In the genomic region with DNA sequence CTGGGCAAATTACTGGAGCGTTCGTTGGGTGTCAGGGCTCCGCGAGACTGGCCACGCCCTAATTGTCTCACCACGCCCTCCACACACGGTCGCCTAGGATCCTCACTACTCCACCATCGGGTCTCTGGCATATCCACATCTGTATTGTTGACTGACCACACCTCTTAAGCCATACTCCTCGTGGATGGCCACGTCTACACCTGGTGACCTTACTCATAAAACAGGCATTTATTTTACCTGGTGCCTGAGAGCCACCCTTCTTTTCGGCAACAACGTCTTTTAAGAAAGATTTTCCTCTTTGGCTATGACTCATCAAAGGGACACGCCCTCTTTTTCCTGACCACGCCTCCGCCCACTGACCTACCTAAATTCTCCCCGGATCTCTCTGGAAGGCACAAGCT, we compare ENCODE assay signal across 9 mouse cellular contexts. TPM values are rescaled to one million over a fixed set of nuclear protein-coding genes. Genes with fewer than 3 reads are reported as not detected.
A peak's percentile ranks its signal among the peaks of the same experiment; 100 is the strongest.
DNase-seq lines count a peak whose midpoint lies in the region; ATAC-seq lines count a peak whose summit lies in the region.
"Had no signal": no experiment of that assay in that cellular context is flagged by ENCODE, and none has a peak within 500 bp of the region (broad histone marks: within the 10 kb centered on the region; RNA-seq: fewer than 3 reads in every experiment).

Gene Dkkl1 (minus strand): TSS at position 297 of the 401 bp plus-strand sequence.

- H3K27ac ChIP-seq in embryonic facial prominence, embryonic 13.5 days = no peak within 1 kb of the TSS
- no peak within 1 kb of the TSS for H3K27ac ChIP-seq in neural tube, embryonic 14.5 days (ENCODE audit: low read depth, low read length)
- H3K27ac ChIP-seq: midbrain, embryonic 12.5 days had no signal

- peak within 1 kb of the TSS; percentile 20 for H3K4me3 ChIP-seq in embryonic facial prominence, embryonic 13.5 days
- no peak within 1 kb of the TSS; the same call in 1 of the 2 replicates for H3K4me3 ChIP-seq in neural tube, embryonic 14.5 days (ENCODE audit: low read depth, low read length)
- H3K4me3 ChIP-seq: midbrain, embryonic 12.5 days had no signal

- peak within 1 kb of the TSS; percentile 44 for H3K4me2 ChIP-seq in embryonic facial prominence, embryonic 13.5 days
- peak within 1 kb of the TSS; percentile 31; the same call in 1 of the 2 replicates for H3K4me2 ChIP-seq in neural tube, embryonic 14.5 days (ENCODE audit: low read depth, low read length)
- H3K4me2 ChIP-seq: midbrain, embryonic 12.5 days had no signal

- peak within 1 kb of the TSS; percentile 51; the same call in 1 of the 2 replicates for H3K9ac ChIP-seq in embryonic facial prominence, embryonic 13.5 days
- no peak within 1 kb of the TSS for H3K9ac ChIP-seq in neural tube, embryonic 14.5 days (replicated peaks; ENCODE audit: low read depth, low read length)
- H3K9ac ChIP-seq: midbrain, embryonic 12.5 days had no signal

- peak; percentile 11 for DNase-seq in thymus, postnatal 0 days (ENCODE audit: low spot score)
- no peak for DNase-seq in thymus, postnatal 36 days
- DNase-seq in left cerebral cortex, postnatal 14 days (ENCODE audit: low spot score in 2 of 2) = no peak
- no peak for DNase-seq in thymus, postnatal 4 days
- DNase-seq in kidney, postnatal 25 days = no peak
- DNase-seq in right cerebral cortex, postnatal 4 days = no peak

- no peaks in the 10 kb centered on the region for H3K36me3 ChIP-seq in embryonic facial prominence, embryonic 13.5 days
- no peaks in the 10 kb centered on the region for H3K36me3 ChIP-seq in neural tube, embryonic 14.5 days (ENCODE audit: control insufficient read depth, insufficient read depth, low read length)
- H3K36me3 ChIP-seq: midbrain, embryonic 12.5 days had no signal

- intact Hi-C loops in left cerebral cortex, postnatal 14 days (cut with DNase I) = no loop called here

- peaks cover 35% of the 10 kb centered on the region for H3K27me3 ChIP-seq in embryonic facial prominence, embryonic 13.5 days
- H3K27me3 ChIP-seq in neural tube, embryonic 14.5 days (ENCODE audit: control insufficient read depth, insufficient read depth, low read length) = peaks cover 10% of the 10 kb centered on the region

- no peak for ATAC-seq in embryonic facial prominence, embryonic 13.5 days (ENCODE audit: insufficient number of reproducible peaks, insufficient read depth, low FRiP score, low TSS enrichment, low read depth)
- ATAC-seq in neural tube, embryonic 14.5 days (ENCODE audit: low read depth) = no peak

- H3K9me3 ChIP-seq in embryonic facial prominence, embryonic 13.5 days = peaks cover 4% of the 10 kb centered on the region; the same call in 1 of the 2 replicates
- H3K9me3 ChIP-seq in neural tube, embryonic 14.5 days (ENCODE audit: control insufficient read depth, low read length) = no peaks in the 10 kb centered on the region
- H3K9me3 ChIP-seq: midbrain, embryonic 12.5 days had no signal

- 5% methylated on average over 17 of the region's 17 CpGs for WGBS in embryonic facial prominence, embryonic 13.5 days
- 5% methylated on average over 17 of the region's 17 CpGs for WGBS in neural tube, embryonic 14.5 days

- peaks cover 16% of the 10 kb centered on the region for H3K4me1 ChIP-seq in embryonic facial prominence, embryonic 13.5 days
- peaks cover 12% of the 10 kb centered on the region; the same call in 1 of the 2 replicates for H3K4me1 ChIP-seq in neural tube, embryonic 14.5 days (ENCODE audit: control insufficient read depth, insufficient read depth, low read length)

RNA-seq across cellular contexts. Expression of gene Dkkl1, which starts in this region (rescaled TPM):
- 5.1 and 7.6 TPM in 2 replicates for polyA plus RNA-seq in thymus, postnatal 0 days (2015; fragmentation: Nextera tagmentation; extraction: Ambion mirVana)
- polyA plus RNA-seq in embryonic facial prominence, embryonic 13.5 days (2015; fragmentation: Nextera tagmentation; extraction: Ambion mirVana) = 2.3 and 3.0 TPM in 2 replicates
- total RNA-seq in left cerebral cortex, postnatal 14 days (2021) = 10 to 100 TPM; 13.7 to 17.3 TPM
- 11.8 and 12.9 TPM in 2 replicates for polyA plus RNA-seq in neural tube, embryonic 14.5 days (2014; fragmentation: Nextera tagmentation; extraction: Ambion mirVana)
